Mouse (Mus musculus): ENCODE measurements around the gene Rfc5.

- TF ChIP-seq EP300 (IDR thresholded peaks at IDR 0.05; ENCODE audit: low read depth) (no peak), CTCF (IDR thresholded peaks at IDR 0.05; ENCODE audit: low read depth) (peak; percentile 37)
These were observed 19.4 kb upstream of the Rfc5 start for GRCm38 (mm10) chr5:117408216-117408615.

Data from heart, postnatal 0 days (tissue).